Mouse (Mus musculus) myocyte (in vitro differentiated cells): Measurements from ENCODE around the gene 1700001C19Rik.

Source experiments
- MAX ChIP-seq: IDR thresholded peaks from one replicate; pipeline ENCODE4 v1.6.1; 2011; ENCODE audit warnings: low read depth, mild to moderate bottlenecking, control low read depth
- MYOG ChIP-seq, 3 experiments: IDR thresholded peaks; one replicate each; pipeline ENCODE4 v1.6.1; 2011; ENCODE audit warnings: control low read depth in 2 of 3, low read depth in 2 of 3, mild to moderate bottlenecking in 2 of 3; ENCODE audit not compliant: insufficient read length in 2 of 3, control insufficient read depth in 1 of 3, insufficient read depth in 1 of 3
- POLR2A ChIP-seq: IDR thresholded peaks from one replicate; pipeline ENCODE4 v1.6.1; 2011; ENCODE audit warnings: low read depth, mild to moderate bottlenecking, control low read depth, moderate library complexity; ENCODE audit not compliant: insufficient read length
- POLR2AphosphoS2 ChIP-seq: IDR thresholded peaks from one replicate; pipeline ENCODE4 v1.6.1; 2011; ENCODE audit warnings: low read depth, control low read depth; ENCODE audit not compliant: insufficient read length
- SRF ChIP-seq: IDR thresholded peaks from one replicate; pipeline ENCODE4 v1.6.1; 2011; ENCODE audit warnings: low read depth; ENCODE audit not compliant: control insufficient read depth, insufficient read length

GRCm38 (mm10) chr17:47482401-47482800 lies 45.2 kb upstream of the 1700001C19Rik start:
- TF ChIP-seq MAX = no peak
- TF ChIP-seq POLR2AphosphoS2 = no peak
- TF ChIP-seq SRF = no peak
- TF ChIP-seq POLR2A = no peak
- TF ChIP-seq MYOG (IDR thresholded peaks at IDR 0.05; ENCODE audit: control insufficient read depth in 1 of 3, insufficient read depth in 1 of 3, insufficient read length in 2 of 3, low read depth in 2 of 3) = no peak
